Mouse (Mus musculus) urinary bladder, postnatal 14 days (tissue): ENCODE measurements around the gene Pate2.
"Not testable (repeated sequence)": the region's sequence is repeated elsewhere in the genome, so short reads cannot be mapped to it uniquely, and the experiment has no call there.

Experiments used
- DNase-seq: peaks from one replicate; pipeline ENCODE4 v3.0.0; 2021; ENCODE audit warnings: low spot score

Pate2 gene

DNA sequence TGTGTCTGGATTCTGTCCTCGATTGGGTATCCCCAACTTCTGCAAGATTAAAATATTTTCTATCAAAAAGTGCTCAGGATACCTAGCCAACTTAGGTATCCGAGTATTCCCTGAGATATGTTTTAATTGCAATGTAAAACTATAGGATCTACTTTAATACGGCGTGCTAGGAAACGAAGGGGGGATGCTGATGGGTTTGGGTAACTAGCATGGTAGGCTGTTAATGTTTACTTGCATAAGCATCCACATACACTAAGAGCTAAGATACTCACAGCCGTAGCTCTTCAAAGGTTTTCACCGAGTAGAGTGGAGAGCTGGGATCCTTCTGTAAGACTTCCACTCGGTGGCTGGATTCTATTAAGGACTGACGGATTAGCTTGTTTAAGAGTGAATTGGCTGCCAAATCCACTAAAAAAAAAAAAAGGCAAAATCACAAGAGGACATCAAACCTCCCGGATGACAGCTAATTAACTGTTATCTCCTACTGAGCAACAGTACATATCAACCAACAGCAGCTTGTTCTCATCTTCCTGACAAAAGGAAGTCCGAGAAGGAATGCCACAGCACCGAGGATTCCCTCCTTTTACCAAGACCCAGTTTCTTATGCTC lies 13.5 kb upstream of the Pate2 start:
- no peak for DNase-seq

- DNase-seq, result no peak
Measured at GRCm38 (mm10) chr9:35558257-35559008, 11.7 kb upstream of the Pate2 start, which contains the start of the genes Ddx25 and Pus3. Ddx25 (minus strand) TSS chr9:35558528. Pus3 (plus strand) TSS chr9:35558595.

DNA sequence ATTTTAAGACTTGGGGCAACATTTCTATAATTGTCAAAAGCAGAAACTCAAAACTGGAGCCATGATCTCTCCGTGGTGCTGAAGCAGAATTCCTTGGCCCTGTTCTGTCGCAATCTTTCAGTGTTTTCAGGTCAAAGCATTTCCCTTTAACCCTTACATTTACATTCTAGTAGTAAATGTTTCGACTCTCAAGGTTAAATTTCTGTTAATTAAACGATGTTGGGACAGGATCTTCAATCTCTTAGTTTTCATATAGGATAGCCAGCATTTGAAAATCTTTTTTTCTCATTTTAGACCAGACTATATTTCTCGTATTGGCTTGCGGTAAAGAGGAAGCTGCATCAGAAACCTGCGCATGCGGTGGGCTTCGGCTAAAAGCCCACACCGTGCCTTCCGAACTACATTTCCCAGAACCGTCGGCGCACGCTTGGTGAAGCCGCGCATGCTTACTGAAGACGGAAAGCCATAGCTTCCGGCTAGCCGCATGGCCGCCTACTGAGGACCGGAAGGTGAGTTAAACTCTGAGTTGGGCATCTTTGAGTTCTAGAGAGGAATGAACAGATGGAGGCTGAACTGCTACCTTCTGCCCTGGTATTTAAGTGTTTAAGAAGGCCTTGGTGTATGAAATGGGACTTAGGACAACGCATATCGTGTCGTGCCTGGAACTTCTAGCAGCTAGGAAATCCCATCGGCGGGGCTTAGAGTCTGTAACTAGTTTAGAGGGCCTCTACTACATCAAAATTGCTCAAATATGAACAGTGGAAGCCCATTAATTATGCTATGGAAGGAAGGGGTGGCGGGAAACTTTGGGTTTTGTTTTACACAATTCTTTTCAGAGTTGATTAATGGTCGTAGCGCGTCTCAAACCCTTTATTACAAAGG lies 10.8 kb upstream of the Pate2 start:
- DNase-seq, result peak; percentile 73

GRCm38 (mm10) chr9:35561076-35561475 lies 9.0 kb upstream of the Pate2 start:
- no peak for DNase-seq

DNA sequence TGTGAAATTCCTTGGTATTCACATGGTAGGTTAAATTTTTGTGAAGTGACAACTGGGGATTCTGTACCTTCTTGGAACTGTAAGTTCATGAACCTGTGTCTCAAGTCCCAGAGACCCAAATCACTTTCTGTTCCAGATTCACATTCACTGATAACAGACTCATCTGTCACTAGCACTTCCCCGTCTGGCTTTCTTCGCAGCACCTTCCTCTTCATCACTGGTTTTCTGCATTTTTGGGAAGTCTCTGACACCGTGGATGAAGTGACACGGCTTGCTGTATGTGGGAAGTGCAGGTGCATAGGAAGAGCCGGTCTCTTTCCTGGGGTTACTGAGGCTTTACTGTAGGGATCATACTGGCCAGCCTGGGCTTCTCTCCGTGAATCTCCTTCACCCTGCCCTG lies 8.5 kb upstream of the Pate2 start:
- DNase-seq, result no peak

DNA sequence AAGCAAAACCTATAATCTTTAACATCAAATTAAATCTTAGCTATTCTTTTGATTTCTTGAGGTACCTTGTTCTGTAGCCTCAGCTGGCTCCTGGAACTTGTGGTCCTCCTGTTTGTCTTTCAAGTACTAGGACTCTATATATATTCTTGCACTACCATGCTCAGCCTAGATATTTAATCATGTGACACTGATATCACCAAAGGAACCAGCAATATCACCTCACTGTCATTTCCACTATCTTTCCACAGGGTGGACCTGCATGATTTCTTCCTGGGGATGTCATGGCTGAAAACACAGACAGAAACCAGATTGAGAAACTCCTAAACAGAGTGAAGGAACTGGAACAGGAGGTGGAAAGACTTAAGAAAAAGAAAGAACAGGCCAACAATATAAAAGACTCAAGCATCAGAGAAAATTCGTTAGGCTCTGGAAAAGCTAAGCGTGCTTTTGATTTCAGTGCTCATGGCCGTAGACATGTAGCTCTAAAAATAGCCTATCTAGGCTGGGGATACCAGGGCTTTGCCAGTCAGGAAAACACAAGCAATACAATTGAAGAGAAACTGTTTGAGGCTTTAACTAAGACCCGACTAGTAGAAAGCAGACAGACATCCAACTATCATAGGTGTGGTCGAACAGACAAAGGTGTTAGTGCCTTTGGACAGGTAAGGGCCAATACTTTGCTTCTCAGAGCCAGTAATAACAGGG lies 5.4 kb upstream of the Pate2 start:
- no peak for DNase-seq

DNA sequence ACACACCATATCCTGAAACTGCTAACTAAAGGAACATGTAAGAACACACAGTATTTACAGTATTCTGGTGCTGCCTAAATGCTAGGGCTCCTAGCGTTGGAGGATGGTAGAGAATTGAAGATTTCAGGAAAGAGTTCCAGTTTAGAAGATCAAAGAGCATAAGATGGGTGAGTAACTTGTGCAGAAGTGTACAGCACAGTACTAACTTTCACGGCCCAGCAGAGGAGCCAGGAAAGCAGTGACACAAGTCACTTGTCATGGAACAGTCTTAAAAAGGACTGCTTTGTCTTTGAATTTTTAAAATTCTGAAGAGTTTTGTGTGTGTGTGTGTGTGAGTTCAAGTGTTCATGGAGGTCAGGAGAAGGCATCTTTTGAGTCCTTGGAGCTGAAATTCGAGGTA lies 2.1 kb upstream of the Pate2 start:
- no peak for DNase-seq

DNA sequence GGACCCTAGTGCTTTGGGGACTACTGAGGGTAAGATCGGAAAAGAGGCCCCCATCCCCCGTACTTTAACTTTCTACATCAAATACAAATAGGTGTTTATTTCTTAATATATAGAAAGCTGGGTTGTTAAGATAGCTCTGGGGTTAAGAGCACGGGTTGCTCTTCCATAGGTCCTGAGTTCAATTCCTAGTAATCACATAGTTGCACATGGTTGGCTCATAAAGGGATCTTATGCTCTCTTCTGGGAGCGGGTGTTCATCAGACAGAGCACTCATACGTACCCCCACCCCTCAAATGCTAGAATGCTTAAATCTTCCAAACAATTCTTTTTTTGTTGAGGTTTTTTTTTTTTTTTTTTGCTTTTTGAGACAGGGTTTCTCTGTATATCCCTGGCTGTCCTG lies 579 bp downstream of the Pate2 start:
- DNase-seq, result no peak

DNA sequence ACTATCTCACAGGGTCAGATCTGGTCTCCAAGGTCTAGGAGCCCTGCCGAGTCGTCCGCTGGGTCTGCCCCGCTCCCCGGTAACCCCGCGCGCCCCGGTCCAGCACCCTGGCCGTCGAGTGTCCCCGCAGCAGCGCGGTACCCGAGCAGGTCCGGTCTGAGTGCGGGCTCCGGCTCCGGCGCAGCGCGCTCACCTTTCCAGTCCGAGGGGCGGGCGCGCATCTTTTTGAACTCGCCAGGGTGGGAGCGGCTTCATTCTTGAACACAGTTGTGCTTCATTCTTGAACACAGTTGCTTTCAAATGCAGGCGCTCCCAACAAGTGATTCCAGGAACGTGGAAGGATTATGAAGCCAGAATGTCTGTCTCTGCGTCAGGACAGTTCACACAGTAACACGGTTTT lies 4.3 kb downstream of the Pate2 start:
- DNase-seq, result no peak

GRCm38 (mm10) chr9:35587674-35588073 lies 17.6 kb downstream of the Pate2 start:
- no peak for DNase-seq

DNA sequence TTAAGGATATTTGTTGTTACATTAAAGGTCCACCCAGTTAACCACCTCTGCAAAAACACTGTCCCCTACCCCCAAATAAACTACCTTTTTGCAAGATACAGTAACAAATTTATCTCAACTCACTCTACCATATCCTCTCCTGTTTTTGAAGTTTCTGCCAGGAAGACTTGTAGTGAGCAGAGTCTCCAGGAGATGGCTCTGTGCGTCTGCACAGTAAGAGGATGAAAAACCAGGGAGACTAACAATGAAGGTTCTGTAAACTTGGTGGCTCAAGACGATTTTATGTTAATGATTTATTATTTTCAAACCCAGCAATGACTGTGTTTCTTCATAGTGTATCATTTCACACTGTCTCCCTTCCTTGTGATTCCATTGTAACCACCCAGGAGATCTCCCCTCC lies 22.8 kb downstream of the Pate2 start:
- DNase-seq, result peak; percentile 24

- no peak for DNase-seq
Measured at GRCm38 (mm10) chr9:35607647-35608405, 37.7 kb downstream of the Pate2 start.

DNA sequence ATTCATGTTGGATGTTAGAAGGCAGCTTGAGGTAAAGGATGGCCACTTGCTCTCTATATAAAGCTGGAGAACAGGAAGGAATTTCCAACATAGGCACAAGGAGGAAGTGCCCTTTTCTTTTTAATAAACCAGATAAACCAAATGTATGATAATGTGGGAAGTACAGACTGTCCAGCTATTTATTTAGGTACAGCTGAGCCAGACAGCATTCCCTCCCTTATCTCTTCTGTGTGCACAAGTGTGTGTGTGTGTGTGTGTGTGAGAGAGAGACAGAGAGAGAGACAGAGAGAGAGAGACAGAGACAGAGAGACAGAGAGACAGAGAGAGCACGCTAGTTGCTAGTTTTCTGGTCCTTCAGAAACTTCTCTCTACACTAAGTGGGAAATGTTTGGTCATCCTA lies 41.8 kb downstream of the Pate2 start, which contains the start of gene Pate4:
Pate4 (minus strand) TSS at position 101 of the 400 bp plus-strand sequence.
- DNase-seq, result no peak

- no peak for DNase-seq
Measured at GRCm38 (mm10) chr9:35614005-35614404, 43.9 kb downstream of the Pate2 start.

GRCm38 (mm10) chr9:35616784-35617183 lies 46.7 kb downstream of the Pate2 start:
- DNase-seq, result not testable (repeated sequence)

GRCm38 (mm10) chr9:35632981-35633380 lies 62.9 kb downstream of the Pate2 start:
- DNase-seq, result peak; percentile 26

DNA sequence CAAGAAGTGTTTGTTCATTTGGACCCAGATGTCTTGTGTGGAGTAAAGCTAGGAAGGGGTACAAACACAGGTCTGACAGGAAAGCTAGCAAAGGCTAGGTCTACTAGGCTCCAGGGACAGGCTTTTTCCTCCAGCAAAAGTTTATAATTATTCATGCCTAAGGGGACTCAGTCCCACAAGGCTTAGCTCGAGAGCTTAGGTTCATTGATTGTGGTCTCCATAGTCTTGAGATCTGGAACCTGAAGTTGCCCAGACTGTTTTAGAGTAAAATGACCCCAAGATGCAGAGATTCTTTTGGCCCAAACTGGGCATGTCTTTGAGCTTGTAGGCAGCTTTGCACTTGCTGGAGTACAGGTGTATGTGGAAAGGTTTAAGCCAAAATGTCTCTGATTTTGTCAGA lies 78.0 kb downstream of the Pate2 start, which contains the start of gene Pate3:
Pate3 (minus strand) TSS at position 101 of the 400 bp plus-strand sequence.
- no peak for DNase-seq

GRCm38 (mm10) chr9:35673557-35673956 lies 103.5 kb downstream of the Pate2 start:
- no peak for DNase-seq

DNA sequence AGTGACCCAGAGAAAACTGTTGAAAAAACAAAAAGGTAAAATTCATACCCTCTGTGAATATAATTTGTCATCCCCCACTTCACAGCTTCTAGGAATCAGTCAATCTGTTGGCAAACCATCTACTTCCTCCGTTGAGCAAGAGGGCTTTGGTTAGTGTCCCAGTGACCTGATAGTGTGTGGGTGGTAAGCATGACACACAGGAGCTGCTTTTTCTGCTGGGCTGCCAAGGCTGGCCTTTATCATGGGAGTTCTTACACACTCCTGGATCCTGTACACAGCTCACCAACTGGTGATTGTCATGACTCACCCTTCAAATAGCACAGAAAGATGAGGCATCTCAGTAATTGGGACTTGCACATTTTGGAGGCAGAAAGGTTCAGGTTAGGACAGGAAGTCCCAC lies 116.9 kb downstream of the Pate2 start, which contains the start of gene Pate1:
Pate1 (minus strand) TSS at position 378 of the 400 bp plus-strand sequence.
- DNase-seq, result peak; percentile 4

DNA sequence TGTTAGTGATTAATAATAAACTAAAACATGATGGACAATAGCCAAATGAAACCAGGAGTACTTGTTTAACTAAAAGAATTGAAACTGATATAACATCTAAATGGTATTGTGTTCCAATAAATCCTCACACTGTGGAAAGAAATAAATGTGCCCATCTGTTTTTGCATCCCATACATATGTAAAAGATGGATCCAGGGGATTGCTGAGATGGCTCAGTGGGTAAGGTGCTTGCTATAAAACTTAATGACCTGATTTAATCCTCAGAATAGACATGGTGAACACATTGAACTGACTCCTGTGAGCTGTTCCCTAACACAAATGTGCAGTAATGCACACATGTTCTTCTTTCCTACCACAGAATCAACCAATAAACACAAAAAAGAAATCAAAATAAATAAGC lies 121.8 kb downstream of the Pate2 start:
- DNase-seq, result no peak

DNA sequence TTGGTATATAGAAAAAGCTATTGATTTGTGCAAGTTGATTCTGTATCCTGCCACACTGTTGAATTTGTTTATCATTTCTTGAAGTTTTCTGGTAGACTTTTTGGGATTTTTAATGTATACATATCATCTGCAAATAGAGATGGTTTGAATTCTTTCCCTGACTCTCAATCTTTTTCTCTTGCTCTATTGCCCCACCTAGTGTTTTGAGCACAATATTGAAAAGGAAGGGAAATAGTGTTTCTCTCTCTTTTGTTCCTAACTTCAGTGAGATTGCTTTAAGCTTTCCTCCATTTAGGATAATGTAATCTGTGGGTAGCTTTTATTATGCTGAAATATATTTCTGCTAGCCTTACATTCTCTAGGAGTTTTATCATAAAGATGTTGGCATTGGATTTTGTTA lies 137.2 kb downstream of the Pate2 start:
- no peak for DNase-seq
